ENCODE assay signal across 9 mouse cellular contexts in the genomic region with DNA sequence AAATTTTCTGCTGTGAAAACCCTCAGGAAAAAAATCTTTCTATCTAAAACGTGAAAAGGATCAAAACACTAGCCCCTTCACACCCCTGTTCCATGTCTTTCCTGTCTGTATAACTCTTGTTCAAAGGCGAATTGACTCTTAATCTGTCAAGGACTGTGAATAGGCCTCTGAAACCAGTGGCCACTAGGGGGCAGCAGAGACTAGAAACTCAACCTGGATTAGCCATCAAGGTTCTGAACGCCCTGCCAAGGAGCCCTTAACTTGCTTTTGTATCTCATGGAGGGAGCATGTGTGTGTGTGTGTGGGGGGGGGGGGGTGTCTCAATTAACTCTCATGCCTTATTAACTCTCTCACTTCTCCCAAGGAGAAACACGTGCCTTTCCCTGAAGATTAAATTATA. TPM values are rescaled to one million over a fixed set of nuclear protein-coding genes. Genes with fewer than 3 reads are reported as not detected.
DNase-seq lines count a peak whose midpoint lies in the region; ATAC-seq and TF ChIP-seq lines count a peak whose summit lies in the region.
"Had no signal": no experiment of that assay in that cellular context is flagged by ENCODE, and none has a peak within 500 bp of the region (broad histone marks: within the 10 kb centered on the region; RNA-seq: fewer than 3 reads in every experiment).

No protein-coding gene starts in this region.

- ATAC-seq in frontal cortex, adult (ENCODE audit: low TSS enrichment) = peak; percentile 39; the same call in 1 of the 2 replicates
- ATAC-seq in liver, embryonic 13.5 days (ENCODE audit: low read depth) = no peak

- TF ChIP-seq CTCF in cerebellum, adult 2 months (IDR thresholded peaks at IDR 0.05; ENCODE audit: borderline replicate concordance, insufficient read depth, low read depth, low read length) = peak; percentile 63; the same call in 1 of the 2 replicates

- H3K4me2 ChIP-seq in liver, embryonic 13.5 days = no peak overlapping the region
- H3K4me2 ChIP-seq: heart, embryonic 13.5 days had no signal

- WGBS in cerebellum, adult 2 months = 13% methylated on average over 4 of the region's 4 CpGs
- 10% methylated on average over 4 of the region's 4 CpGs for WGBS in liver, embryonic 13.5 days (ENCODE audit: insufficient replicate concordance)

- peak; percentile 83 for DNase-seq in 3T3-L1 (ENCODE audit: low read depth, low spot score)
- peak; percentile 36 for DNase-seq in Muller cell, postnatal 12 days (ENCODE audit: inconsistent ontology term)
- peak; percentile 64 to 77 for DNase-seq in cerebellum, adult 2 months
- DNase-seq in kidney, postnatal 10 days = peak; percentile 90
- DNase-seq in liver, embryonic 13.5 days = peak; percentile 24
- peak; percentile 90 to 94 for DNase-seq in right cerebral cortex, postnatal 10 days (ENCODE audit: low spot score in 2 of 2)
- DNase-seq in urinary bladder, postnatal 14 days (ENCODE audit: low spot score) = peak; percentile 87

- no peaks in the 10 kb centered on the region for H3K36me3 ChIP-seq in liver, embryonic 13.5 days
- H3K36me3 ChIP-seq: heart, embryonic 13.5 days had no signal

- TF ChIP-seq POLR2A in cerebellum, adult 2 months (IDR thresholded peaks at IDR 0.05; ENCODE audit: borderline replicate concordance, insufficient read depth, low read length) = no peak

- H3K9ac ChIP-seq in liver, embryonic 13.5 days = no peak overlapping the region
- H3K9ac ChIP-seq: heart, embryonic 13.5 days had no signal

- H3K4me1 ChIP-seq in cerebellum, adult 2 months (ENCODE audit: control insufficient read depth, insufficient read depth, low read length) = no peaks in the 10 kb centered on the region
- peaks cover 7% of the 10 kb centered on the region; the same call in 1 of the 2 replicates for H3K4me1 ChIP-seq in liver, embryonic 13.5 days (replicated peaks)

- no peak overlapping the region for H3K27ac ChIP-seq in cerebellum, adult 2 months (ENCODE audit: insufficient read depth, low read length)
- H3K27ac ChIP-seq in liver, embryonic 13.5 days = no peak overlapping the region
- H3K27ac ChIP-seq: heart, embryonic 13.5 days had no signal

- H3K27me3 ChIP-seq in cerebellum, adult 2 months (ENCODE audit: control insufficient read depth, insufficient read depth, low read length) = no peaks in the 10 kb centered on the region
- H3K27me3 ChIP-seq in liver, embryonic 13.5 days = peaks cover 28% of the 10 kb centered on the region

- no peak overlapping the region for H3K4me3 ChIP-seq in cerebellum, adult 2 months (replicated peaks; ENCODE audit: insufficient read depth, low read depth, low read length)
- H3K4me3 ChIP-seq in liver, embryonic 13.5 days (replicated peaks) = no peak overlapping the region
- H3K4me3 ChIP-seq: heart, embryonic 13.5 days had no signal

- H3K9me3 ChIP-seq in liver, embryonic 13.5 days (replicated peaks) = no peaks in the 10 kb centered on the region
- H3K9me3 ChIP-seq: heart, embryonic 13.5 days had no signal

RNA-seq across cellular contexts. Expression of a gene that starts 1.8 kb away (rescaled TPM):
- polyA plus RNA-seq in cerebellum, adult 2 months (2012; rRNA removed) = 1.2 and 1.6 TPM in 2 replicates
- polyA plus RNA-seq in liver, embryonic 13.5 days (2015; fragmentation: Nextera tagmentation; extraction: Ambion mirVana) = 0.02 and 0.06 TPM in 2 replicates

Comparison
In these comparisons a context has a peak if more than half of its experiments do, and no peak if none do; other contexts are left out.
1. DNase-seq: peak in every context shown above with its lines; median percentile 92 in right cerebral cortex, postnatal 10 days; 90 in kidney, postnatal 10 days; 87 in urinary bladder, postnatal 14 days; 83 in 3T3-L1; 70 in cerebellum, adult 2 months; 36 in Muller cell, postnatal 12 days; 24 in liver, embryonic 13.5 days.